Comparison of ENCODE assay signal across 8 mouse cellular contexts in the genomic region with DNA sequence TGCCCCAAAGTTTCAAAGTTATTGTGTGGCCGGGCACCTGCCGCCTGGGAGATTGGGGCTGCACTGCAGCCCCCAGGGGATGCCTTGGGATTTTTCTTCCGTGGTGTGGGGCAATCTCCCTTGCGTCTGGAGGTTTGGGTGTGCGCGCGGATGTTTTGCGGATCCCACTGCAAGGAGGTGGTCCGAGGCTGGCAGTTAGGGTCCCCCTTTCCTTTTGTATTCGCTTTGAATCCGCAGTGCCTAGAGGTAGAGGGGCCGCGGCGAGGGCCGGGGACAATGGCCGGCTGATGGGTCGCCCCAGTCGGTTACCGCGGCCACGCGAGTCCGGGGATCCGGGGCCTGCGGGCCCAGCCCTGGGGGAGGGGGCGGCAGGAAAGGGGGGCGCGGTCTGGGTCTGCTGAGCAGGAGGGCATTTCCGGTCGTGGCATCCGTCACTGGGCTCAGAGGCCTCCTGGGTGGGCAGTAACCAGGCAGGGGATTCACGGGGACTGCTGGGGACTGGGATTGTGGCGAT. TPM values are rescaled to one million over a fixed set of nuclear protein-coding genes. Genes with fewer than 3 reads are reported as not detected.
DNase-seq lines count a peak whose midpoint lies in the region; ATAC-seq and TF ChIP-seq lines count a peak whose summit lies in the region.

No protein-coding gene starts in this region.

- peak overlapping the region; percentile 76 for H3K4me2 ChIP-seq in hindbrain, embryonic 11.5 days (replicated peaks; ENCODE audit: low read depth, low read length)

- peaks cover 25% of the 10 kb centered on the region for H3K4me1 ChIP-seq in G1E (ENCODE audit: insufficient read depth, low read depth, low read length)
- no peaks in the 10 kb centered on the region; the same call in 1 of the 2 replicates for H3K4me1 ChIP-seq in hindbrain, embryonic 11.5 days (replicated peaks; ENCODE audit: control insufficient read depth, insufficient read depth, low read length)

- TF ChIP-seq CTCF in G1E (IDR thresholded peaks at IDR 0.05; ENCODE audit: low read depth, low read length): no peak

- peaks cover 22% of the 10 kb centered on the region for H3K36me3 ChIP-seq in G1E (replicated peaks)
- H3K36me3 ChIP-seq in hindbrain, embryonic 11.5 days (ENCODE audit: control insufficient read depth, insufficient read depth, low read length): no peaks in the 10 kb centered on the region

- peak overlapping the region; percentile 99 for H3K9ac ChIP-seq in hindbrain, embryonic 11.5 days (ENCODE audit: low read depth, low read length)

- peak; percentile 63 for DNase-seq in G1E (ENCODE audit: low spot score)
- peak; percentile 39 to 64 for DNase-seq in cerebellum, adult 18-20 months
- DNase-seq in hindbrain, embryonic 11.5 days (ENCODE audit: low spot score): peak; percentile 84
- peak; percentile 44 to 45 for DNase-seq in layer of hippocampus, postnatal 36 days
- DNase-seq in lung, postnatal 4 days: peak; percentile 84 to 87
- peak; percentile 29 for DNase-seq in right cerebral cortex, adult 18-20 months
- peak; percentile 63 for DNase-seq in yolk sac, embryonic 10.5 days (ENCODE audit: low spot score)

- ATAC-seq in G1E (ENCODE audit: extremely low read depth, insufficient number of reproducible peaks, low FRiP score, poor library complexity, severe bottlenecking): no peak; the same call in 1 of the 2 replicates
- ATAC-seq in frontal cortex, adult (ENCODE audit: low TSS enrichment): peak; percentile 31; the same call in 1 of the 2 replicates
- ATAC-seq in hindbrain, embryonic 11.5 days (ENCODE audit: low FRiP score): peak; percentile 87

- H3K4me3 ChIP-seq in G1E (ENCODE audit: low read depth, low read length): peak overlapping the region; percentile 79
- peak overlapping the region; percentile 90 for H3K4me3 ChIP-seq in hindbrain, embryonic 11.5 days (ENCODE audit: low read depth, low read length)

- H3K27ac ChIP-seq in hindbrain, embryonic 11.5 days (ENCODE audit: low read depth, low read length): peak overlapping the region; percentile 90

- WGBS in hindbrain, embryonic 11.5 days: under 1% methylated on average over 32 of the region's 33 CpGs

- no peaks in the 10 kb centered on the region for H3K9me3 ChIP-seq in G1E (replicated peaks)
- no peaks in the 10 kb centered on the region for H3K9me3 ChIP-seq in hindbrain, embryonic 11.5 days (ENCODE audit: control insufficient read depth, low read length)

- H3K27me3 ChIP-seq in G1E (ENCODE audit: insufficient read depth, low read length): no peaks in the 10 kb centered on the region
- no peaks in the 10 kb centered on the region for H3K27me3 ChIP-seq in hindbrain, embryonic 11.5 days (ENCODE audit: control insufficient read depth, insufficient read depth, low read length)

RNA-seq across cellular contexts. Expression of a gene that starts 0.3 kb away (rescaled TPM):
- 58.2 and 71.6 TPM in 2 replicates for total RNA-seq in G1E (2014; fragmentation: Nextera tagmentation)
- total RNA-seq in G1E (2017): 114 and 115 TPM in 2 replicates
- 183 and 245 TPM in 2 replicates for polyA plus RNA-seq in G1E (2012)
- polyA plus RNA-seq in hindbrain, embryonic 11.5 days (2014; fragmentation: Nextera tagmentation; extraction: Ambion mirVana): 130 and 145 TPM in 2 replicates
- 100 to 1,000 TPM; 158 to 165 TPM for total RNA-seq in layer of hippocampus, postnatal 36 days (2021)

RNA-seq across cellular contexts. Expression of a gene that starts 0.8 kb away (rescaled TPM):
- 37.5 and 39.8 TPM in 2 replicates for total RNA-seq in G1E (2014; fragmentation: Nextera tagmentation)
- 14.2 and 14.3 TPM in 2 replicates for total RNA-seq in G1E (2017)
- 66.6 and 76.7 TPM in 2 replicates for polyA plus RNA-seq in G1E (2012)
- polyA plus RNA-seq in hindbrain, embryonic 11.5 days (2014; fragmentation: Nextera tagmentation; extraction: Ambion mirVana): 36.8 and 52.6 TPM in 2 replicates
- total RNA-seq in layer of hippocampus, postnatal 36 days (2021): 100 to 1,000 TPM; 129 to 141 TPM

RNA-seq across cellular contexts. Expression of a gene that starts 48.6 kb away (rescaled TPM):
- total RNA-seq in G1E (2014; fragmentation: Nextera tagmentation) (not detected in 2 replicates), G1E (2017) (0.05 and 0.17 TPM in 2 replicates)
- not detected in 2 replicates for polyA plus RNA-seq in G1E (2012)
- 3.5 and 3.6 TPM in 2 replicates for polyA plus RNA-seq in hindbrain, embryonic 11.5 days (2014; fragmentation: Nextera tagmentation; extraction: Ambion mirVana)
- 10 to 100 TPM; 11.5 to 12.6 TPM for total RNA-seq in layer of hippocampus, postnatal 36 days (2021)

RNA-seq across cellular contexts. Expression of a gene that starts 56.6 kb away (rescaled TPM):
- total RNA-seq in G1E (2014; fragmentation: Nextera tagmentation) (23.2 and 28.1 TPM in 2 replicates), G1E (2017) (61.5 and 61.7 TPM in 2 replicates)
- polyA plus RNA-seq in G1E (2012): 69.5 and 75.8 TPM in 2 replicates
- 12.0 and 12.4 TPM in 2 replicates for polyA plus RNA-seq in hindbrain, embryonic 11.5 days (2014; fragmentation: Nextera tagmentation; extraction: Ambion mirVana)
- total RNA-seq in layer of hippocampus, postnatal 36 days (2021): 100 to 1,000 TPM; 300 to 307 TPM

Comparison
In these comparisons a context has a peak if more than half of its experiments do, and no peak if none do; other contexts are left out.
1. DNase-seq: peak in every context shown above with its lines; median percentile 86 in lung, postnatal 4 days; 84 in hindbrain, embryonic 11.5 days; 63 in G1E; 63 in yolk sac, embryonic 10.5 days; 52 in cerebellum, adult 18-20 months; 44 in layer of hippocampus, postnatal 36 days; 29 in right cerebral cortex, adult 18-20 months.
2. RNA of a gene that starts 48.6 kb away (total RNA-seq): 11.5 to 12.6 TPM in layer of hippocampus, postnatal 36 days; 0.05 to 0.17 TPM in G1E; every median in the first group is over 10 times any median in the second.